9 mouse cellular contexts compared by ENCODE assay signal in genomic region chr6:95058017-95058416, GRCm38 (mm10). TPM values are rescaled to one million over a fixed set of nuclear protein-coding genes. Genes with fewer than 3 reads are reported as not detected.
DNase-seq lines count a peak whose midpoint lies in the region; ATAC-seq lines count a peak whose summit lies in the region.
"Had no signal": no experiment of that assay in that cellular context is flagged by ENCODE, and none has a peak within 500 bp of the region (broad histone marks: within the 10 kb centered on the region; RNA-seq: fewer than 3 reads in every experiment).

No protein-coding gene starts in this region.

- no peaks in the 10 kb centered on the region for H3K4me1 ChIP-seq in forebrain, embryonic 14.5 days (ENCODE audit: control insufficient read depth, insufficient read depth, low read length)
- H3K4me1 ChIP-seq in forebrain, embryonic 12.5 days: no peaks in the 10 kb centered on the region
- no peaks in the 10 kb centered on the region for H3K4me1 ChIP-seq in midbrain, embryonic 13.5 days (replicated peaks)
- H3K4me1 ChIP-seq in midbrain, embryonic 10.5 days: no peaks in the 10 kb centered on the region
- H3K4me1 ChIP-seq: neural tube, embryonic 13.5 days had no signal

- no peaks in the 10 kb centered on the region for H3K27me3 ChIP-seq in forebrain, embryonic 14.5 days (replicated peaks; ENCODE audit: control insufficient read depth, insufficient read depth, low read length)
- H3K27me3 ChIP-seq in forebrain, embryonic 12.5 days: no peaks in the 10 kb centered on the region
- H3K27me3 ChIP-seq in midbrain, embryonic 13.5 days: no peaks in the 10 kb centered on the region
- H3K27me3 ChIP-seq in midbrain, embryonic 10.5 days (ENCODE audit: low read depth, poor library complexity, severe bottlenecking): no peaks in the 10 kb centered on the region
- H3K27me3 ChIP-seq: neural tube, embryonic 13.5 days had no signal

- H3K4me2 ChIP-seq in forebrain, embryonic 14.5 days (ENCODE audit: low read length): no peak overlapping the region
- no peak overlapping the region for H3K4me2 ChIP-seq in forebrain, embryonic 12.5 days
- H3K4me2 ChIP-seq in midbrain, embryonic 13.5 days (replicated peaks): no peak overlapping the region
- H3K4me2 ChIP-seq: neural tube, embryonic 13.5 days had no signal

- H3K9me3 ChIP-seq in forebrain, embryonic 14.5 days (replicated peaks; ENCODE audit: control insufficient read depth, low read length): no peaks in the 10 kb centered on the region
- H3K9me3 ChIP-seq in forebrain, embryonic 12.5 days: no peaks in the 10 kb centered on the region
- H3K9me3 ChIP-seq in midbrain, embryonic 13.5 days: no peaks in the 10 kb centered on the region
- no peaks in the 10 kb centered on the region for H3K9me3 ChIP-seq in midbrain, embryonic 10.5 days (replicated peaks)
- H3K9me3 ChIP-seq: neural tube, embryonic 13.5 days had no signal

- peak; percentile 37; the same call in 1 of the 2 replicates for ATAC-seq in forebrain, embryonic 14.5 days
- no peak for ATAC-seq in forebrain, embryonic 12.5 days (ENCODE audit: low FRiP score)
- peak; percentile 24; the same call in 1 of the 2 replicates for ATAC-seq in midbrain, embryonic 13.5 days
- ATAC-seq in common myeloid progenitor, adult 5-6 weeks (replicated peaks; ENCODE audit: low read depth, poor library complexity, severe bottlenecking): peak; percentile 66

- 49% methylated on average over 4 of the region's 4 CpGs for WGBS in forebrain, embryonic 14.5 days
- 57% methylated on average over 4 of the region's 4 CpGs for WGBS in forebrain, embryonic 12.5 days
- 56% methylated on average over 4 of the region's 4 CpGs for WGBS in midbrain, embryonic 13.5 days
- WGBS in midbrain, embryonic 10.5 days: 48% methylated on average over 4 of the region's 4 CpGs

- H3K9ac ChIP-seq in forebrain, embryonic 14.5 days (ENCODE audit: low read length): no peak overlapping the region
- no peak overlapping the region for H3K9ac ChIP-seq in forebrain, embryonic 12.5 days
- H3K9ac ChIP-seq in midbrain, embryonic 13.5 days (replicated peaks): no peak overlapping the region
- H3K9ac ChIP-seq: neural tube, embryonic 13.5 days had no signal

- no peak overlapping the region for H3K4me3 ChIP-seq in forebrain, embryonic 14.5 days (ENCODE audit: low read depth, low read length)
- H3K4me3 ChIP-seq in forebrain, embryonic 12.5 days (replicated peaks): no peak overlapping the region
- H3K4me3 ChIP-seq in midbrain, embryonic 13.5 days (replicated peaks): no peak overlapping the region
- no peak overlapping the region for H3K4me3 ChIP-seq in midbrain, embryonic 10.5 days
- H3K4me3 ChIP-seq: neural tube, embryonic 13.5 days had no signal

- peak; percentile 84 for DNase-seq in forebrain, embryonic 14.5 days (ENCODE audit: low spot score)
- DNase-seq in midbrain, embryonic 10.5 days (ENCODE audit: low spot score): no peak
- DNase-seq in lung, postnatal 10 days: peak; percentile 29
- DNase-seq in ovary, adult 18-20 months (ENCODE audit: low spot score): no peak
- no peak for DNase-seq in gastrocnemius, adult 8-10 months (ENCODE audit: low spot score in 2 of 2)

- H3K36me3 ChIP-seq in forebrain, embryonic 14.5 days (ENCODE audit: control insufficient read depth, insufficient read depth, low read length): no peaks in the 10 kb centered on the region
- H3K36me3 ChIP-seq in forebrain, embryonic 12.5 days (replicated peaks): no peaks in the 10 kb centered on the region
- no peaks in the 10 kb centered on the region for H3K36me3 ChIP-seq in midbrain, embryonic 13.5 days
- no peaks in the 10 kb centered on the region for H3K36me3 ChIP-seq in midbrain, embryonic 10.5 days
- H3K36me3 ChIP-seq: neural tube, embryonic 13.5 days had no signal

- H3K27ac ChIP-seq in forebrain, embryonic 14.5 days (ENCODE audit: low read depth, low read length): no peak overlapping the region
- H3K27ac ChIP-seq in forebrain, embryonic 12.5 days: no peak overlapping the region
- no peak overlapping the region for H3K27ac ChIP-seq in midbrain, embryonic 13.5 days
- H3K27ac ChIP-seq in midbrain, embryonic 10.5 days (replicated peaks): no peak overlapping the region
- H3K27ac ChIP-seq: neural tube, embryonic 13.5 days had no signal

RNA-seq across cellular contexts. Expression of gene Kbtbd8, which starts 59.0 kb away (rescaled TPM):
- polyA plus RNA-seq in forebrain, embryonic 14.5 days (2014; fragmentation: Nextera tagmentation; extraction: Ambion mirVana): 6.1 and 8.7 TPM in 2 replicates
- 9.3 and 11.1 TPM in 2 replicates for polyA plus RNA-seq in forebrain, embryonic 12.5 days (2016; fragmentation: Nextera tagmentation; extraction: Ambion mirVana)
- 4.9 TPM in 2 replicates for polyA plus RNA-seq in midbrain, embryonic 13.5 days (2015; fragmentation: Nextera tagmentation; extraction: Ambion mirVana)
- polyA plus RNA-seq in midbrain, embryonic 10.5 days (2016; fragmentation: Nextera tagmentation; extraction: Ambion mirVana): 9.3 and 9.7 TPM in 2 replicates
- total RNA-seq in common myeloid progenitor, adult 5-6 weeks (2017): 6.9 and 9.3 TPM in 2 replicates
- total RNA-seq in gastrocnemius, adult 8-10 months (2022): 1 to 10 TPM; 2.1 to 4.6 (median 3.0) TPM

Comparison
In these comparisons a context has a peak if more than half of its experiments do, and no peak if none do; other contexts are left out.
1. DNase-seq: peak in forebrain, embryonic 14.5 days (single experiment) and lung, postnatal 10 days (single experiment); none in midbrain, embryonic 10.5 days (single experiment), ovary, adult 18-20 months (single experiment) and gastrocnemius, adult 8-10 months (0 of 2).